Mouse (Mus musculus) G1E (cell line): ENCODE results near the gene Tbc1d10b.

Experiments
- CTCF ChIP-seq: IDR thresholded peaks from 2 replicates; pipeline ENCODE4 v1.5.1; 2012; ENCODE audit warnings: low read depth, low read length, inconsistent platforms, mixed read lengths
- GATA1 ChIP-seq: IDR thresholded peaks from 2 replicates; pipeline ENCODE4 v1.6.1; 2012; ENCODE audit warnings: borderline replicate concordance, low read length, inconsistent platforms, mixed read lengths
- GATA2 ChIP-seq: IDR thresholded peaks from 2 replicates; pipeline ENCODE4 v1.6.1; 2012; ENCODE audit warnings: low read depth, low read length, inconsistent platforms, borderline replicate concordance
- POLR2AphosphoS5 ChIP-seq: IDR thresholded peaks from 2 replicates; pipeline ENCODE4 v1.6.1; 2012; ENCODE audit warnings: low read depth, low read length, inconsistent platforms; ENCODE audit not compliant: insufficient replicate concordance
- TAL1 ChIP-seq: conservative IDR thresholded peaks from 2 replicates; pipeline ENCODE4 v1.6.1; 2012; ENCODE audit warnings: low read depth, low read length, inconsistent platforms, mixed read lengths

- TF ChIP-seq CTCF (no peak), TAL1 (no peak), GATA2 (no peak), GATA1 (no peak), POLR2AphosphoS5 (no peak)
Observed at GRCm38 (mm10) chr7:127207374-127208294, 634 bp downstream of the Tbc1d10b start.
